Mouse (Mus musculus) lung, embryonic 15.5 days (tissue): Measurements from ENCODE around the gene Galnt6. TPM values are rescaled to one million over a fixed set of nuclear protein-coding genes. Genes with fewer than 3 reads are reported as not detected.

Source experiments
- microRNA-seq: library from miRNA; unstranded; fragments of <30 nt; microRNA quantifications from one replicate; pipeline ENCODE4, GENCODE M21; 2016
- polyA plus RNA-seq: library from polyadenylated mRNA; unstranded; fragments of >200 nt; fragmentation: Nextera tagmentation; extraction: Ambion mirVana; gene quantifications from 2 replicates; pipeline ENCODE4 v1.2.1, GENCODE M21; 2015

Gene Galnt6
- polyA plus RNA-seq, 1 experiment from 2014 or later, result 0.61 TPM

Small RNA genes lying within 50 kb of the gene (microRNA-seq; reads per million reads assigned to microRNA genes)
- gene Mir6961, result not detected

Other genes starting within 250 kb of the Galnt6 start
- 12.5 and 12.7 TPM in 2 replicates for gene Csrnp2, start 233.9 kb downstream of the Galnt6 start, polyA plus RNA-seq
- gene Tfcp2, start 177.4 kb downstream of the Galnt6 start, polyA plus RNA-seq, result 24.1 and 27.3 TPM in 2 replicates
- gene Pou6f1, start 129.4 kb downstream of the Galnt6 start, polyA plus RNA-seq, result 3.8 and 4.3 TPM in 2 replicates
- gene Dazap2, start 114.0 kb downstream of the Galnt6 start, polyA plus RNA-seq, result 208 and 209 TPM in 2 replicates
- gene Smagp, start 92.4 kb downstream of the Galnt6 start, polyA plus RNA-seq, result 14.4 and 15.2 TPM in 2 replicates
- 3.8 and 7.3 TPM in 2 replicates for gene Bin2, start 59.8 kb downstream of the Galnt6 start, polyA plus RNA-seq
- gene Cela1, start 41.5 kb downstream of the Galnt6 start, polyA plus RNA-seq, result 2.5 and 2.9 TPM in 2 replicates
- gene Slc4a8, start 32.4 kb upstream of the Galnt6 start, polyA plus RNA-seq, result 2.0 and 2.1 TPM in 2 replicates
- 1.4 and 2.1 TPM in 2 replicates for gene Scn8a, start 140.5 kb upstream of the Galnt6 start, polyA plus RNA-seq